Mouse (Mus musculus) kidney, adult 2 months (tissue): ENCODE results near the gene Blmh.

Experiments
- CTCF ChIP-seq: fragments of 200-500 bp; conservative IDR thresholded peaks from 2 replicates; pipeline ENCODE4 v1.5.1; 2011; ENCODE audit warnings: low read depth, mild to moderate bottlenecking, control low read depth, low read length, moderate library complexity, mixed read lengths; ENCODE audit not compliant: insufficient read depth, insufficient read length
- POLR2A ChIP-seq: fragments of 200-500 bp; IDR thresholded peaks from one replicate; pipeline ENCODE4 v1.6.1; 2011; ENCODE audit warnings: low read depth, low read length, control low read depth

DNA sequence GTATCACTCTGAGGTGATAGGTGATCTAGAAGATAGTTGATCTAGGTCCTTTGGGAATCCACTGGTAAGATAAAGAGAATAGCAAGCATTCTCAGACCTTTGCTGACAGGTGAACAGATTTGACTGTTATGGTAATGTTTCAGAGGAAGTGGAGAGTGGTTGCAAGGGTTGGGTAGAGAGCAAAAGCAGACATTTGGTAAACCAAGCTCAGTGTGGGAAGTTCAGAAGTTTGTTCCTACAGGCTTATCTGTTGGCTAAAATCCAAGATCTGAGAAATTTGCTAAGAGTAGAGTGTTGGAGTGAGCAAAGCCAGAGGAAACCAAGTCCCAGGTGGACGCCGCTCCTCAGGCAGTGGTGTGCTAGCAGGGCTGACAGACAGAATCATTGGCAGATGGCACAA, 45.7 kb downstream of the Blmh start:
- TF ChIP-seq CTCF (no peak), POLR2A (no peak)
